Mouse (Mus musculus): ENCODE data around the gene Fbxo34.
"Not testable (repeated sequence)": the region's sequence is repeated elsewhere in the genome, so short reads cannot be mapped to it uniquely, and the experiment has no call there.

Gene Fbxo34

DNA sequence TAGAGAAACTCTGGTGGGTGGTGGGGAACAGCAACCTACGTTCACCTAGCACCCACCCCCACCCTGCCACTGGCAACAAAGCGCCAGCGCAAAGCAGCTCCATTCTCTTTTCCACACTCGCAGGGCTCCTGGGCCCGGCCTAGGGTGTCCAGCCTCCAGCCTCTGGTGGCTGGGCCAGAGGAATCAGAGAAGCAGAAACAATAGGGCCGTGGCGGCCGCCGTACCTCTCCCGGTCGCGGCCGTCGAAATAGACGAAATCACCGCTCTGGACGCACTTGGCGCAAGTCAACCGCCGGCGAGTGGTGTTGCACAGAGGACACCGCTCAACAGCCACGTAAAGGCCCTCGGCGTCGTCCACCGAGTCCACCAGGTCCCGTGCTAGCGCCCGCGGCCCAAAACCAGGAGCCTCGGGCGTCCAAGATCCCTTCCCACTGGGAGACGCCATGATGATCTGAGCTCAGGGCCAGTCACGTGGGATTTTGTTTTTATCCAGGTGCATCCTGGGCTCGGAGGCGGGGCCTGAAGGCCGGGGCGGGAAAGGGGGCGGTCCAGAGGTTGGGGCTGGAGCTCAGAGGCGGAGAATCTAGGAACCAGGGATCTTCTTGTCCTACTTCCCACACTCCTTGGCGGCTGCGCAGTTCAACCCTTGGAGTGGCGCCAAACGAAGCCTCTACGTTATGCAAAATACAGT is 117.9 kb downstream of the Fbxo34 start:
- DNase-seq = peak; percentile 99

- not testable (repeated sequence) for DNase-seq
These were observed 120.3 kb downstream of the Fbxo34 start, which contains the start of gene Atg14 for GRCm38 (mm10) chr14:47570549-47570948. TSS of gene Atg14 (minus strand) at chr14:47570649.

DNA sequence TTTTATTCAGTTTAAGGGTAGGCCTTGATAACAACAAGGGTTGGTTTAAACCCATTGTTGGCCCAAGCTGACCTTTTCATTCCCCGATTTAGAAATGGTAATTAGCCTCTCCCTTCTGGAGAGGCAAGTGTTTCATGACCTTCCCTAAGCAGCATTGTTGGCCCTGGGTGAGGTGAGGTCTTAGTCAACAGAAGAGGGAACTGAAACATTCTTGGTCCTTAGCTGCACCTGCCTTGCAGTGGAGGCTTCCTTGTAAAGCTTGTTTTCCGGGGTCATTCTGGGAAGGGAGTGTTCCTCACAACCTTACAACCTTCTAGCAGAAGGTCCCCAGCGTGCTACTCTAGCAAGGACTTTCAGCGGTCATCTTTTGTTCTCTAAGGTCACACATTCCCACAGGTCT is 122.5 kb downstream of the Fbxo34 start:
- peak; percentile 24 for DNase-seq

GRCm38 (mm10) chr14:47574721-47575120 is 124.5 kb downstream of the Fbxo34 start:
- no peak for DNase-seq

GRCm38 (mm10) chr14:47576687-47577086 is 126.5 kb downstream of the Fbxo34 start:
- no peak for DNase-seq

DNA sequence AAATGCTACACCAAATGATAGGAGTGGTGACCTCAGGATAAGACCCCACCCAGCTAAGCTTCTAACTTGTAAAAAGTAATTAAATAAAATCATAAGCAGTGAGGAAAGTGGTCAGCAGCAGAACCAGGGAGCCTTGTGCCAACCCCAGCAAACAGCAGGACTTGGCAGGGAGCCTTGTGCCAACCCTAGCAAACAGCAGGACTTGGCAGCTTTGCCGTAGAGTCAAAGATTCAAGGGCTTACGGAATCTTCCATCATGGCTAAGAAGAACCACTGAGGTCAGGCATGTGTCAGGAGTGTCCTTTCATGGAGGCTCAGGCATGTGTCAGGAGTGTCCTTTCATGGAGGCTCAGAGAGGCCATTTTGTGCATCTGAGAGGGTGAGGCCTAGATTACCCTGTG is 127.9 kb downstream of the Fbxo34 start:
- DNase-seq = peak; percentile 60

DNA sequence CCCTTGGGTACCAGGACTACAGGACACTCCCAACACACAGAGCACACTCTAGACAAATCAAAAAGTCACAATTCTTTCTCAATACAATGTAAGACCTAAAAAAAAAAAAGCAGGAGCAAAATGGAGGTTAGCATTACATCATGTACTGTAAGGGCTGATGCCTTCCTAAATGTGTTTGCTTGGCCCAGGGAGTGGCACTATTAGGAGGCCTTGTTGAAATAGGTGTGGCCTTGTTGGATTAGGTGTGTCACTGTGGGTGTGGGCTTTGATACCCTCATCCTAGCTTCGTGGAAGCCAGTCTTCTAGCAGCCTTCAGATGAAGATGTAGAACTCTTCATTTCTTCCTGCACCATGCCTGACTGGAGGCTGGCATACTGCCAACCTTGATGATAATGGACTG is 131.1 kb downstream of the Fbxo34 start:
- no peak for DNase-seq
